Mouse (Mus musculus) limb, embryonic 12.5 days (tissue): ENCODE results near the gene Tfr2. TPM values are rescaled to one million over a fixed set of nuclear protein-coding genes. Genes with fewer than 3 reads are reported as not detected.

Experiments
- ATAC-seq: fragments of 200-750 bp; cut with Nextera tagmentation; 2 replicates; pipeline ENCODE4 v1.8.0; 2017; ENCODE audit warnings: low read depth, moderate TSS enrichment; ENCODE audit not compliant: insufficient number of reproducible peaks, insufficient read depth, low FRiP score, low TSS enrichment
- H3K27ac ChIP-seq: fragments of 300-500 bp; sonication (generic); 2 replicates; pipeline ENCODE4 v1.5.1; 2016; ENCODE audit warnings: mild to moderate bottlenecking, moderate library complexity
- H3K27me3 ChIP-seq: fragments of 300-500 bp; sonication (generic); 2 replicates; pipeline ENCODE4 v1.6.1; 2016; ENCODE audit warnings: mild to moderate bottlenecking, moderate library complexity
- H3K36me3 ChIP-seq: fragments of 300-500 bp; sonication (generic); 2 replicates; pipeline ENCODE4 v1.6.1; 2016; ENCODE audit warnings: mild to moderate bottlenecking, moderate library complexity
- H3K4me1 ChIP-seq: fragments of 300-500 bp; sonication (generic); replicated peaks from 2 replicates; pipeline ENCODE4 v1.6.1; 2016
- H3K4me2 ChIP-seq: fragments of 300-500 bp; sonication (generic); 2 replicates; pipeline ENCODE4 v1.6.1; 2016; ENCODE audit warnings: mild to moderate bottlenecking, moderate library complexity
- H3K4me3 ChIP-seq: fragments of 300-500 bp; sonication (generic); replicated peaks from 2 replicates; pipeline ENCODE4 v1.5.1; 2016; ENCODE audit warnings: mild to moderate bottlenecking
- H3K9ac ChIP-seq: fragments of 300-500 bp; sonication (generic); replicated peaks from 2 replicates; pipeline ENCODE4 v1.6.1; 2016; ENCODE audit warnings: mild to moderate bottlenecking, moderate library complexity
- H3K9me3 ChIP-seq: fragments of 300-500 bp; sonication (generic); 2 replicates; pipeline ENCODE4 v1.6.1; 2016; ENCODE audit warnings: mild to moderate bottlenecking, moderate library complexity
- WGBS: fragments of 180-500 bp; shearing (Covaris S2); methylation state at CpG from one replicate; pipeline ENCODE4 v1.1.7; 2016; 5-methylcytosine and 5-hydroxymethylcytosine counted together
- polyA plus RNA-seq: library from polyadenylated mRNA; unstranded; fragments of >200 nt; fragmentation: Nextera tagmentation; extraction: Ambion mirVana; gene quantifications from 2 replicates; pipeline ENCODE4 v1.2.1, GENCODE M21; 2016

Tfr2 gene
- polyA plus RNA-seq = 0.60 and 0.68 TPM in 2 replicates

GRCm38 (mm10) chr5:137569665-137570064, at the start of gene Tfr2:
Gene Tfr2, plus strand, starts transcription at chr5:137569840.
- peaks cover 19% of the 10 kb centered on the region for H3K27me3 ChIP-seq
- no peak within 1 kb of the TSS for H3K4me3 ChIP-seq
- ATAC-seq = no peak
- H3K4me2 ChIP-seq = no peak within 1 kb of the TSS
- no peak within 1 kb of the TSS for H3K9ac ChIP-seq
- H3K36me3 ChIP-seq = no peaks in the 10 kb centered on the region
- WGBS = 32% methylated on average over 9 of the region's 9 CpGs
- no peaks in the 10 kb centered on the region for H3K9me3 ChIP-seq
- H3K4me1 ChIP-seq = 0 out of 2 replicates have a peak, but pooled peaks cover 3% of the 10 kb centered on the region
- H3K27ac ChIP-seq = no peak within 1 kb of the TSS

- peaks cover 15% of the 10 kb centered on the region for H3K4me1 ChIP-seq
- no peak for ATAC-seq
- H3K4me2 ChIP-seq = no peak overlapping the region
- WGBS = 78% methylated on average over 9 of the region's 9 CpGs
- H3K27me3 ChIP-seq = no peaks in the 10 kb centered on the region
- no peak overlapping the region for H3K4me3 ChIP-seq
- H3K27ac ChIP-seq = no peak overlapping the region
- no peaks in the 10 kb centered on the region for H3K9me3 ChIP-seq
- peaks cover 98% of the 10 kb centered on the region for H3K36me3 ChIP-seq
- H3K9ac ChIP-seq = no peak overlapping the region
These were observed 47.8 kb upstream of the Tfr2 start for GRCm38 (mm10) chr5:137521861-137522260.

DNA sequence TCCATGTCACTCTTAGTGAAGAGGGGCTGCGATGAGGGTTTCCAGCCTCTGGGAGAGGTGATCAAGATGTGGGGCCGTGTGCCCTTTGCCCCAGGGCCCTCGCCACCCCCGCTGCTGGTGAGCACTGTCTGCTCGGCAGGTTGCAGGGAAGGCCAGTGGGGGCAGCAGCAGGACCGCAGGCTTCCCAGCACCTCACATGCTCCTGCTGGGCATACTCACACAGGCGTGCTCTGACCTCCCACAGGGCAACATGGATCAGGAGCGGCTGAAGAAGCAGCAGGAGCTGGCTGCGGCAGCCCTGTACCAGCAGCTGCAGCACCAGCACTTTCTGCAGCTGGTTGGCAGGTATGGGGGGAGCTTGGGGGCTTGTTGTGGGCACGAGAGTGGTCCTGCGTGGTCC, 46.9 kb upstream of the Tfr2 start:
- ATAC-seq = no peak
- Histone ChIP-seq H3K4me2 (no peak overlapping the region), H3K4me1 (peaks cover 20% of the 10 kb centered on the region), H3K9ac (no peak overlapping the region), H3K27ac (no peak overlapping the region), H3K27me3 (no peaks in the 10 kb centered on the region), H3K36me3 (peaks cover 96% of the 10 kb centered on the region), H3K9me3 (no peaks in the 10 kb centered on the region), H3K4me3 (no peak overlapping the region)
- 77% methylated on average over 11 of the region's 11 CpGs for WGBS

DNA sequence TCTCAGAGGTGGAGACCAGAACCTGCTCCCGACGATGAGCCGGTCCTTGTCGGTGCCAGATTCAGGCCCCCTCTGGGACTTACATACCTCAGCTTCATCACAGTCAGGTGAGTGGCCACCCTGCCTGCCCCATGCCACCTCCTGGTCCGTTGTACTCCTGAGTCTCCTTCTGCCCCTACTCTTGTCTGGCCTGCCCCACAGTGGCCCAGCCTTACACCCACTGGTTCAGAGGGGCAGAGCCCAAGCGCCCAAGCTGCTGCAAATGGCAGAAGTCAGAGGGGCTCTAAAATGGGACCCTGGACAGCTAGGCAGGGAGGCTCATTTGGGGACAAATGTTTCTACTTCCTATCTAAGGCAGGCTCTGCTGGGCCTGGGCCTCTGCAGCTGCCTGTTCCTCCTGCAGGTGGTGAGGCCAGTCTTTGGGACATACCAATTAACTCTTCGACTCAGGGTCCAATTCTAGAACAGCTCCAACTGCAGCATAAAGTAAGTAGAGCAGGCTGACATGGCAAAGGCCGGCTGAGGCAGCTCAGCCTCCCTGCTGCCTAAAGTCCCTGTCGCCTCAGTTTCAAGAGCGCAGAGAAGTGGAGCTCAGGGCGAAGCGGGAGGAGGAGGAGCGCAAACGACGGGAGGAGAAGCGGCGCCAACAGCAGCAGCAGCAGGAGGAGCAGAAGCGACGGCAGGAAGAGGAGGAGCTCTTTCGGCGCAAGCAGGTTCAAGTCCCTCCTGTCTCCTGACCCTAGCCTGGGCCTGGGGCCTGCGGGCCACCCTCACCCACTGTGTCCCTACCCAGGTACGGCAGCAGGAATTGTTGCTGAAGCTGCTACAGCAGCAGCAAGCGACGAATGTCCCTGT, 46.0 kb upstream of the Tfr2 start:
- Histone ChIP-seq H3K9ac (no peak overlapping the region; the same call in 1 of the 2 replicates), H3K27me3 (no peaks in the 10 kb centered on the region), H3K27ac (no peak overlapping the region), H3K4me1 (peaks cover 25% of the 10 kb centered on the region), H3K36me3 (peaks cover 96% of the 10 kb centered on the region), H3K9me3 (no peaks in the 10 kb centered on the region), H3K4me2 (no peak overlapping the region), H3K4me3 (no peak overlapping the region)
- WGBS = 82% methylated on average over 25 of the region's 25 CpGs
- no peak for ATAC-seq

DNA sequence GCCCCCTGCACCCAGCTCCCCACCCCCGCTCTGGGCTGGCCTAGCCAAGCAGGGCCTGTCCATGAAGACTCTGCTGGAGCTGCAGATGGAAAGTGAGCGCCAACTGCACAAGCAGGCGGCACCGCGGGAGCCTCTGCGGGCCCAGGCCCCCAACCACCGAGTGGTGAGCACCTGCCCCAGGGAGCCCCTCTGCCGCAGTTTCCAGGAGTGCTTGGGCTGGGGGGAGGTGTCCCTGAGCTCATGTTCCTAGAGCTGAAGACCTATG, 45.5 kb upstream of the Tfr2 start:
- ATAC-seq = no peak

DNA sequence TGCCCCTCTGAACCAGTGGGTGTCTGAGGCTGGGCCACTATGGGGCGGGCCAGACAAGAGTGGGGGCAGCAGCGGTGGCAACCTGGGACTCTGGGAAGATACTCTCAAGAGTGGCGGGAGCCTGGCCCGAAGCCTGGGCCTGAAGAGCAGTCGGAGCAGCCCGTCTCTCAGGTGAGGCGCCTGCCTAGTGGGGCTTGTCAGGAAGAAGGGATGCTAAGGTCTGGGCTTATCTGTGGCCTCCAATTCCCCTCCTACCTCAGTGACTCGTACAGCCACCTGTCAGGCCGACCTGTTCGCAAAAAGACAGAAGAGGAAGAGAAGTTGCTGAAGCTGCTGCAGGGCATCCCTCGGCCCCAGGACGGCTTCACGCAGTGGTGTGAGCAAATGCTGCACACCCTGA, 45.0 kb upstream of the Tfr2 start:
- Histone ChIP-seq H3K9ac (no peak overlapping the region; the same call in 1 of the 2 replicates), H3K9me3 (no peaks in the 10 kb centered on the region), H3K36me3 (peaks cover 96% of the 10 kb centered on the region), H3K4me3 (no peak overlapping the region), H3K27me3 (no peaks in the 10 kb centered on the region), H3K4me2 (no peak overlapping the region), H3K4me1 (peaks cover 27% of the 10 kb centered on the region), H3K27ac (peak overlapping the region; percentile 41; the same call in 1 of the 2 replicates)
- WGBS = 89% methylated on average over 13 of the region's 13 CpGs
- ATAC-seq = no peak

More for the DNA sequence above, 45.5 kb upstream of the Tfr2 start:
- Histone ChIP-seq H3K4me2 (no peak overlapping the region), H3K4me3 (no peak overlapping the region), H3K27me3 (no peaks in the 10 kb centered on the region), H3K9me3 (no peaks in the 10 kb centered on the region), H3K4me1 (peaks cover 25% of the 10 kb centered on the region), H3K9ac (no peak overlapping the region; the same call in 1 of the 2 replicates), H3K27ac (no peak overlapping the region), H3K36me3 (peaks cover 96% of the 10 kb centered on the region)
- WGBS = 93% methylated on average over 8 of the region's 8 CpGs

- peaks cover 94% of the 10 kb centered on the region for H3K36me3 ChIP-seq
- peak overlapping the region; percentile 50; the same call in 1 of the 2 replicates for H3K27ac ChIP-seq
- WGBS = 74% methylated on average over 16 of the region's 16 CpGs
- H3K9ac ChIP-seq = 0 out of 2 replicates have a peak overlapping the region, but pooled peaks have one; percentile 18
- no peaks in the 10 kb centered on the region for H3K27me3 ChIP-seq
- no peaks in the 10 kb centered on the region for H3K9me3 ChIP-seq
- no peak for ATAC-seq
- H3K4me3 ChIP-seq = 0 out of 2 replicates have a peak overlapping the region, but pooled peaks have one; percentile 1
- no peak overlapping the region for H3K4me2 ChIP-seq
- H3K4me1 ChIP-seq = peaks cover 35% of the 10 kb centered on the region
These were observed 44.1 kb upstream of the Tfr2 start for GRCm38 (mm10) chr5:137525511-137525910.

GRCm38 (mm10) chr5:137526192-137526936, 43.3 kb upstream of the Tfr2 start:
- H3K9me3 ChIP-seq = no peaks in the 10 kb centered on the region
- H3K4me1 ChIP-seq = peaks cover 37% of the 10 kb centered on the region
- peak overlapping the region; percentile 50 for H3K27ac ChIP-seq
- no peak overlapping the region for H3K4me2 ChIP-seq
- no peaks in the 10 kb centered on the region for H3K27me3 ChIP-seq
- no peak overlapping the region for H3K9ac ChIP-seq
- no peak overlapping the region for H3K4me3 ChIP-seq
- H3K36me3 ChIP-seq = peaks cover 86% of the 10 kb centered on the region
- WGBS = 55% methylated on average over 16 of the region's 16 CpGs
- ATAC-seq = no peak

DNA sequence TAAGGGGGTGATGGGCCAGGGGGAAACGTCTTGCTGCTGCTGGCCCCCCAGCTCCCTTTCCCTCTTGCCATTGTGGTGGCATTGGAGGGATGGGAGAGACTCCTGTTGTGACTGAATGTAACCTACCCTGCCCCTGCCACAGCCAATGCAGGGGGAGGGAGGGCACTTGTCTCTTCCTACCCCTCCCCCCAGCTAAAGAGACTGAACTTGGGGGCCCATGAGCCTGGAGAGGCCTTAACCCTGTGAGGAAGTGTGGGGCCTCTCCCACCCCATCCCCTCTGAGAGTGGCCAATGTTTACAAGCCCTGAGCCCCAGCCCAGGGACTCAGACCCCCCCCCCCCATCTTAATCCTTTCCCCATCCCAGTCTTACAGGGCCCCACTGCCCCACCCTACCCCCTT, 42.2 kb upstream of the Tfr2 start:
- WGBS = 67% methylated on average over 1 of the region's 1 CpGs
- 0 out of 2 replicates have a peak overlapping the region, but pooled peaks have one; percentile 23 for H3K9ac ChIP-seq
- no peak overlapping the region for H3K4me3 ChIP-seq
- H3K9me3 ChIP-seq = no peaks in the 10 kb centered on the region
- H3K36me3 ChIP-seq = peaks cover 75% of the 10 kb centered on the region
- no peak overlapping the region for H3K27ac ChIP-seq
- H3K4me2 ChIP-seq = no peak overlapping the region
- ATAC-seq = no peak
- peaks cover 37% of the 10 kb centered on the region for H3K4me1 ChIP-seq
- H3K27me3 ChIP-seq = no peaks in the 10 kb centered on the region

- H3K9me3 ChIP-seq = no peaks in the 10 kb centered on the region
These were observed 41.2 kb upstream of the Tfr2 start for GRCm38 (mm10) chr5:137528247-137528968.

More at GRCm38 (mm10) chr5:137528247-137528968, 41.2 kb upstream of the Tfr2 start:
- H3K4me2 ChIP-seq = no peak overlapping the region
- 84% methylated on average over 22 of the region's 22 CpGs for WGBS
- peaks cover 65% of the 10 kb centered on the region for H3K36me3 ChIP-seq
- ATAC-seq = no peak
- 0 out of 2 replicates have a peak overlapping the region, but pooled peaks have one; percentile 12 for H3K9ac ChIP-seq
- peak overlapping the region; percentile 17; the same call in 1 of the 2 replicates for H3K27ac ChIP-seq
- no peaks in the 10 kb centered on the region for H3K27me3 ChIP-seq
- H3K4me3 ChIP-seq = 0 out of 2 replicates have a peak overlapping the region, but pooled peaks have one; percentile 4
- H3K4me1 ChIP-seq = peaks cover 37% of the 10 kb centered on the region
